Mouse (Mus musculus): ENCODE measurements around the gene Rin3.

The Rin3 gene

GRCm38 (mm10) chr12:102302322-102302721 is 19.5 kb downstream of the Rin3 start:
- DNase-seq (ENCODE audit: low spot score in 2 of 2) = no peak

- no peak for DNase-seq (ENCODE audit: low spot score in 2 of 2)
Measured at GRCm38 (mm10) chr12:102302831-102303351, 20.0 kb downstream of the Rin3 start.

GRCm38 (mm10) chr12:102303867-102304266 is 21.0 kb downstream of the Rin3 start:
- no peak for DNase-seq (ENCODE audit: low spot score in 2 of 2)

- DNase-seq (ENCODE audit: low spot score in 2 of 2) = no peak
Measured at GRCm38 (mm10) chr12:102305069-102305836, 22.4 kb downstream of the Rin3 start.

GRCm38 (mm10) chr12:102308001-102308456 is 25.2 kb downstream of the Rin3 start:
- peak in 1 of 2 experiments; percentile 43 for DNase-seq (ENCODE audit: low spot score in 2 of 2)

- peak; percentile 64 to 73 for DNase-seq (ENCODE audit: low spot score in 2 of 2)
Measured at GRCm38 (mm10) chr12:102308457-102309011, 25.7 kb downstream of the Rin3 start.

GRCm38 (mm10) chr12:102309099-102309799 is 26.4 kb downstream of the Rin3 start:
- peak; percentile 32 to 36 for DNase-seq (ENCODE audit: low spot score in 2 of 2)

- DNase-seq (ENCODE audit: low spot score in 2 of 2) = no peak
Measured at GRCm38 (mm10) chr12:102309800-102310195, 26.9 kb downstream of the Rin3 start.

GRCm38 (mm10) chr12:102310261-102310660 is 27.4 kb downstream of the Rin3 start:
- DNase-seq (ENCODE audit: low spot score in 2 of 2) = no peak

- DNase-seq (ENCODE audit: low spot score in 2 of 2) = no peak
Measured at GRCm38 (mm10) chr12:102311454-102311853, 28.6 kb downstream of the Rin3 start.

- DNase-seq (ENCODE audit: low spot score in 2 of 2) = no peak
Measured at GRCm38 (mm10) chr12:102319150-102319549, 36.3 kb downstream of the Rin3 start.

- no peak for DNase-seq (ENCODE audit: low spot score in 2 of 2)
Measured at GRCm38 (mm10) chr12:102319899-102320298, 37.1 kb downstream of the Rin3 start.

GRCm38 (mm10) chr12:102320322-102320721 is 37.5 kb downstream of the Rin3 start:
- no peak for DNase-seq (ENCODE audit: low spot score in 2 of 2)

GRCm38 (mm10) chr12:102321064-102321728 is 38.3 kb downstream of the Rin3 start:
- DNase-seq (ENCODE audit: low spot score in 2 of 2) = no peak

- no peak for DNase-seq (ENCODE audit: low spot score in 2 of 2)
Measured at GRCm38 (mm10) chr12:102321855-102322254, 39.0 kb downstream of the Rin3 start.

GRCm38 (mm10) chr12:102323392-102323791 is 40.5 kb downstream of the Rin3 start:
- no peak for DNase-seq (ENCODE audit: low spot score in 2 of 2)

- no peak for DNase-seq (ENCODE audit: low spot score in 2 of 2)
Measured at GRCm38 (mm10) chr12:102324156-102324885, 41.5 kb downstream of the Rin3 start.

- DNase-seq (ENCODE audit: low spot score in 2 of 2) = no peak
Measured at GRCm38 (mm10) chr12:102324886-102325220, 42.0 kb downstream of the Rin3 start.

GRCm38 (mm10) chr12:102326753-102327340 is 44.0 kb downstream of the Rin3 start:
- DNase-seq (ENCODE audit: low spot score in 2 of 2) = no peak

- DNase-seq (ENCODE audit: low spot score in 2 of 2) = no peak
Measured at GRCm38 (mm10) chr12:102327525-102327924, 44.7 kb downstream of the Rin3 start.

GRCm38 (mm10) chr12:102328090-102328489 is 45.2 kb downstream of the Rin3 start:
- no peak for DNase-seq (ENCODE audit: low spot score in 2 of 2)
